Comparison of ENCODE assay signal across 13 mouse cellular contexts in genomic region chr16:21869879-21870278, GRCm38 (mm10).
DNase-seq lines count a peak whose midpoint lies in the region; ATAC-seq and TF ChIP-seq lines count a peak whose summit lies in the region.
"Had no signal": no experiment of that assay in that cellular context is flagged by ENCODE, and none has a peak within 500 bp of the region (broad histone marks: within the 10 kb centered on the region; RNA-seq: fewer than 3 reads in every experiment).

No protein-coding gene starts in this region.

- 11% methylated on average over 4 of the region's 4 CpGs for WGBS in embryonic facial prominence, embryonic 15.5 days
- 10% methylated on average over 4 of the region's 4 CpGs for WGBS in hindbrain, embryonic 15.5 days
- 13% methylated on average over 4 of the region's 4 CpGs for WGBS in midbrain, postnatal 0 days

- no peak overlapping the region for H3K4me3 ChIP-seq in embryonic facial prominence, embryonic 15.5 days (replicated peaks)
- H3K4me3 ChIP-seq in hindbrain, embryonic 15.5 days: no peak overlapping the region
- H3K4me3 ChIP-seq in midbrain, postnatal 0 days (ENCODE audit: low read depth, low read length): no peak overlapping the region

- no peak for TF ChIP-seq CTCF in midbrain, postnatal 0 days (IDR thresholded peaks at IDR 0.05)

- no peaks in the 10 kb centered on the region for H3K9me3 ChIP-seq in embryonic facial prominence, embryonic 15.5 days (replicated peaks)
- no peaks in the 10 kb centered on the region for H3K9me3 ChIP-seq in hindbrain, embryonic 15.5 days
- H3K9me3 ChIP-seq in midbrain, postnatal 0 days (ENCODE audit: low read length): no peaks in the 10 kb centered on the region

- no peaks in the 10 kb centered on the region for H3K36me3 ChIP-seq in embryonic facial prominence, embryonic 15.5 days
- H3K36me3 ChIP-seq in hindbrain, embryonic 15.5 days: no peaks in the 10 kb centered on the region
- H3K36me3 ChIP-seq in midbrain, postnatal 0 days (ENCODE audit: insufficient read depth, low read length): no peaks in the 10 kb centered on the region

- no peaks in the 10 kb centered on the region for H3K4me1 ChIP-seq in embryonic facial prominence, embryonic 15.5 days
- peaks cover 31% of the 10 kb centered on the region for H3K4me1 ChIP-seq in hindbrain, embryonic 15.5 days (replicated peaks)
- H3K4me1 ChIP-seq in midbrain, postnatal 0 days (ENCODE audit: insufficient read depth, low read length): peaks cover 7% of the 10 kb centered on the region; the same call in 1 of the 2 replicates

- no peak overlapping the region for H3K27ac ChIP-seq in embryonic facial prominence, embryonic 15.5 days (replicated peaks)
- peak overlapping the region; percentile 51; the same call in 1 of the 2 replicates for H3K27ac ChIP-seq in hindbrain, embryonic 15.5 days (replicated peaks)
- no peak overlapping the region for H3K27ac ChIP-seq in midbrain, postnatal 0 days (ENCODE audit: low read depth, low read length)
- H3K27ac ChIP-seq: liver, embryonic 14.5 days had no signal

- ATAC-seq in embryonic facial prominence, embryonic 15.5 days (ENCODE audit: insufficient number of reproducible peaks, low FRiP score, low TSS enrichment, low read depth): peak; percentile 67; the same call in 1 of the 2 replicates
- peak; percentile 57; the same call in 1 of the 2 replicates for ATAC-seq in hindbrain, embryonic 15.5 days (ENCODE audit: low FRiP score, low read depth)
- 0 out of 2 replicates have a peak, but pooled peaks have one; percentile 34 for ATAC-seq in midbrain, postnatal 0 days (ENCODE audit: low FRiP score)
- no peak for ATAC-seq in activated CD4-positive, CD25-positive, alpha-beta regulatory T cell, adult 4 months

- no peak overlapping the region for H3K4me2 ChIP-seq in embryonic facial prominence, embryonic 15.5 days (replicated peaks)
- H3K4me2 ChIP-seq in hindbrain, embryonic 15.5 days: no peak overlapping the region
- H3K4me2 ChIP-seq in midbrain, postnatal 0 days (ENCODE audit: low read depth, low read length, poor library complexity, severe bottlenecking): no peak overlapping the region

- H3K27me3 ChIP-seq in embryonic facial prominence, embryonic 15.5 days: no peaks in the 10 kb centered on the region
- H3K27me3 ChIP-seq in hindbrain, embryonic 15.5 days: no peaks in the 10 kb centered on the region
- H3K27me3 ChIP-seq in midbrain, postnatal 0 days (ENCODE audit: insufficient read depth, low read length): no peaks in the 10 kb centered on the region

- no peak overlapping the region for H3K9ac ChIP-seq in embryonic facial prominence, embryonic 15.5 days
- no peak overlapping the region for H3K9ac ChIP-seq in hindbrain, embryonic 15.5 days
- no peak overlapping the region for H3K9ac ChIP-seq in midbrain, postnatal 0 days (replicated peaks; ENCODE audit: low read length, poor library complexity, severe bottlenecking)
- H3K9ac ChIP-seq: liver, embryonic 14.5 days had no signal

- peak; percentile 46 for DNase-seq in MN1 (ENCODE audit: low spot score)
- DNase-seq in midbrain, postnatal 0 days (ENCODE audit: low spot score): peak; percentile 38
- no peak for DNase-seq in cerebellum, postnatal 4 days (ENCODE audit: low spot score in 2 of 2)
- DNase-seq in kidney, postnatal 36 days: no peak
- no peak for DNase-seq in lung, postnatal 25 days (ENCODE audit: low spot score)
- DNase-seq: gastrocnemius, postnatal 10 days; kidney, adult 18-20 months; layer of hippocampus, postnatal 36 days; thymus, postnatal 4 days had no signal

Comparison
In these comparisons a context has a peak if more than half of its experiments do, and no peak if none do; other contexts are left out.
1. DNase-seq: peak in MN1 (single experiment) and midbrain, postnatal 0 days (single experiment); none in cerebellum, postnatal 4 days (0 of 2), kidney, postnatal 36 days (0 of 2) and lung, postnatal 25 days (single experiment).